Mouse (Mus musculus) ovary, postnatal 36 days (tissue): ENCODE measurements at regions not wholly inside any gene's neighbourhood (a gene's known extent, or its start where the extent isn't known, plus 50 kb on each side); places are given as distances from the start of the nearest gene placed in this dataset.

Experiments used
- DNase-seq: peaks from one replicate; pipeline ENCODE4 v3.0.0; 2022; ENCODE audit warnings: low spot score, mixed read lengths

- no peak for DNase-seq
Observed at GRCm38 (mm10) chr11:57899335-57899734, 66.7 kb upstream of the Hand1 start.

GRCm38 (mm10) chr11:57895497-57895896 is 62.9 kb upstream of the Hand1 start:
- no peak for DNase-seq

GRCm38 (mm10) chr11:57882736-57883635 is 50.4 kb upstream of the Hand1 start:
- no peak for DNase-seq
